Mouse (Mus musculus) heart, adult 9 months (tissue): Measurements from ENCODE around the gene Rgl1.

ENCODE experiments used
- DNase-seq, 2 experiments: peaks; one replicate each; pipeline ENCODE4 v3.0.0; 2022; ENCODE audit warnings: low spot score in 2 of 2

Rgl1 gene

GRCm38 (mm10) chr1:152717329-152717728 lies 48.8 kb downstream of the Rgl1 start:
- no peak for DNase-seq

GRCm38 (mm10) chr1:152714405-152714804 lies 51.7 kb downstream of the Rgl1 start:
- no peak for DNase-seq

- DNase-seq = no peak
Measured at GRCm38 (mm10) chr1:152713924-152714323, 52.2 kb downstream of the Rgl1 start.

- DNase-seq = no peak
Measured at GRCm38 (mm10) chr1:152711037-152711436, 55.1 kb downstream of the Rgl1 start.

GRCm38 (mm10) chr1:152707560-152707959 lies 58.6 kb downstream of the Rgl1 start:
- DNase-seq = no peak

- DNase-seq = no peak
Measured at GRCm38 (mm10) chr1:152703941-152704340, 62.2 kb downstream of the Rgl1 start.

GRCm38 (mm10) chr1:152702920-152703319 lies 63.2 kb downstream of the Rgl1 start:
- peak; percentile 48 to 57 for DNase-seq

- DNase-seq = no peak
Measured at GRCm38 (mm10) chr1:152701066-152701465, 65.1 kb downstream of the Rgl1 start.

- DNase-seq = no peak
Measured at GRCm38 (mm10) chr1:152697341-152697740, 68.8 kb downstream of the Rgl1 start.

GRCm38 (mm10) chr1:152695491-152695890 lies 70.7 kb downstream of the Rgl1 start:
- no peak for DNase-seq

GRCm38 (mm10) chr1:152689968-152690367 lies 76.2 kb downstream of the Rgl1 start:
- no peak for DNase-seq

- DNase-seq = no peak
Measured at GRCm38 (mm10) chr1:152687733-152688181, 78.4 kb downstream of the Rgl1 start.

- DNase-seq = peak; percentile 55 to 63
Measured at GRCm38 (mm10) chr1:152687099-152687730, 78.9 kb downstream of the Rgl1 start.

- DNase-seq = no peak
Measured at GRCm38 (mm10) chr1:152685531-152685930, 80.6 kb downstream of the Rgl1 start.

GRCm38 (mm10) chr1:152682368-152683194 lies 83.6 kb downstream of the Rgl1 start:
- DNase-seq = peak; percentile 68 to 74

- DNase-seq = peak in 1 of 2 experiments; percentile 29
Measured at GRCm38 (mm10) chr1:152681676-152682367, 84.3 kb downstream of the Rgl1 start.

GRCm38 (mm10) chr1:152681116-152681515 lies 85.0 kb downstream of the Rgl1 start:
- DNase-seq = no peak

- DNase-seq = no peak
Measured at GRCm38 (mm10) chr1:152678451-152678850, 87.7 kb downstream of the Rgl1 start.

GRCm38 (mm10) chr1:152677482-152678211 lies 88.5 kb downstream of the Rgl1 start:
- no peak for DNase-seq

- peak; percentile 35 to 53 for DNase-seq
Measured at GRCm38 (mm10) chr1:152669446-152670180, 96.5 kb downstream of the Rgl1 start.

- no peak for DNase-seq
Measured at GRCm38 (mm10) chr1:152660436-152660835, 105.7 kb downstream of the Rgl1 start.
